Mouse (Mus musculus) megakaryocyte, embryonic 14.5 days (primary cell): ENCODE measurements around the gene Mustn1.

ENCODE experiments used
- FLI1 ChIP-seq: IDR thresholded peaks from 2 replicates; pipeline ENCODE4 v1.6.1; 2012; ENCODE audit warnings: low read length, inconsistent platforms, mixed read lengths
- GATA1 ChIP-seq: IDR thresholded peaks from 3 replicates; pipeline ENCODE4 v1.6.1; 2012; ENCODE audit warnings: mixed read lengths, low read length, inconsistent platforms, borderline replicate concordance

DNA sequence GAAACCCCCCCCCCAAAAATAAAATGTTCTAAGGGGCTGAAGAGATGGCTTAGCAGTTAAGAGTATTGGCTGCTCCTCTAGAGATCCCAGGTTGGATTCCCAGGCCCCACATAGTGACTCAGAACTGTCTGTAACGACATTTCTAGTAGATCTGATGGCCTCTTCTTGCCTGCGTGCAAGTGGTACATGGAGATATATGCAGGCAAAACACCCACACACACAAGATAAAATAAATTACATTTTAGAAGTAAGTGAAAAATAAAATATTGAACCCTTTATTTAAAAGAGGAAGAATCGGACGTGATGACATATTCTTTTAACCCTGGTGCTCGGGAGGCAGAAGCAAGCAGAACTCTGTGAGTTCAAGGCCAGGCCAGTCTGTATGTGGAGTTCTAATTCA is 23.6 kb downstream of the Mustn1 start:
- TF ChIP-seq GATA1 (no peak), FLI1 (no peak)
